23 mouse cellular contexts compared by ENCODE assay signal in genomic region chr2:115399107-115399740, GRCm38 (mm10).
DNase-seq lines count a peak whose midpoint lies in the region; ATAC-seq and TF ChIP-seq lines count a peak whose summit lies in the region.
"Had no signal": no experiment of that assay in that cellular context is flagged by ENCODE, and none has a peak within 500 bp of the region (broad histone marks: within the 10 kb centered on the region; RNA-seq: fewer than 3 reads in every experiment).

No protein-coding gene starts in this region.

- H3K36me3 ChIP-seq in kidney, adult 2 months (ENCODE audit: control insufficient read depth, insufficient read depth, low read length), result no peaks in the 10 kb centered on the region
- no peaks in the 10 kb centered on the region for H3K36me3 ChIP-seq in C2C12 (ENCODE audit: control insufficient read depth, insufficient read depth)
- H3K36me3 ChIP-seq in heart, embryonic 11.5 days (ENCODE audit: control insufficient read depth, insufficient read depth, low read length), result no peaks in the 10 kb centered on the region
- no peaks in the 10 kb centered on the region for H3K36me3 ChIP-seq in hindbrain, embryonic 11.5 days (ENCODE audit: control insufficient read depth, insufficient read depth, low read length)
- H3K36me3 ChIP-seq: embryonic facial prominence, embryonic 10.5 days; embryonic facial prominence, embryonic 12.5 days; forebrain, embryonic 15.5 days had no signal

- H3K27ac ChIP-seq in kidney, adult 2 months (ENCODE audit: insufficient read depth, low read depth, low read length), result peak overlapping the region; percentile 93
- no peak overlapping the region for H3K27ac ChIP-seq in heart, embryonic 11.5 days (ENCODE audit: low read depth, low read length)
- no peak overlapping the region for H3K27ac ChIP-seq in hindbrain, embryonic 11.5 days (ENCODE audit: low read depth, low read length)
- H3K27ac ChIP-seq: embryonic facial prominence, embryonic 10.5 days; embryonic facial prominence, embryonic 12.5 days; forebrain, embryonic 13.5 days; forebrain, embryonic 15.5 days had no signal

- no peak overlapping the region for H3K4me3 ChIP-seq in kidney, adult 2 months (ENCODE audit: insufficient read depth, low read depth, low read length)
- no peak overlapping the region for H3K4me3 ChIP-seq in C2C12 (ENCODE audit: insufficient read depth, poor library complexity, severe bottlenecking)
- no peak overlapping the region for H3K4me3 ChIP-seq in heart, embryonic 11.5 days (ENCODE audit: low read depth, low read length)
- no peak overlapping the region for H3K4me3 ChIP-seq in hindbrain, embryonic 11.5 days (ENCODE audit: low read depth, low read length)
- H3K4me3 ChIP-seq: embryonic facial prominence, embryonic 10.5 days; embryonic facial prominence, embryonic 12.5 days; forebrain, embryonic 13.5 days; forebrain, embryonic 15.5 days had no signal

- no peaks in the 10 kb centered on the region for H3K4me1 ChIP-seq in kidney, adult 2 months (ENCODE audit: control insufficient read depth, insufficient read depth, low read length)
- no peaks in the 10 kb centered on the region for H3K4me1 ChIP-seq in heart, embryonic 11.5 days (ENCODE audit: control insufficient read depth, insufficient read depth, low read length)
- H3K4me1 ChIP-seq in hindbrain, embryonic 11.5 days (replicated peaks; ENCODE audit: control insufficient read depth, insufficient read depth, low read length), result no peaks in the 10 kb centered on the region
- H3K4me1 ChIP-seq: embryonic facial prominence, embryonic 10.5 days; embryonic facial prominence, embryonic 12.5 days; forebrain, embryonic 13.5 days; forebrain, embryonic 15.5 days had no signal

- H3K79me3 ChIP-seq in C2C12 (ENCODE audit: low read depth), result no peaks in the 10 kb centered on the region

- H3K9me3 ChIP-seq in heart, embryonic 11.5 days (replicated peaks; ENCODE audit: control insufficient read depth, low read length), result no peaks in the 10 kb centered on the region
- H3K9me3 ChIP-seq in hindbrain, embryonic 11.5 days (ENCODE audit: control insufficient read depth, low read length), result no peaks in the 10 kb centered on the region
- H3K9me3 ChIP-seq: embryonic facial prominence, embryonic 10.5 days; embryonic facial prominence, embryonic 12.5 days; forebrain, embryonic 13.5 days; forebrain, embryonic 15.5 days had no signal

- no peak overlapping the region for H3ac ChIP-seq in C2C12 (ENCODE audit: control insufficient read depth, insufficient read length, low read depth)

- ATAC-seq in heart, embryonic 11.5 days (replicated peaks; ENCODE audit: insufficient number of reproducible peaks, low FRiP score, low TSS enrichment), result no peak
- no peak for ATAC-seq in hindbrain, embryonic 11.5 days (ENCODE audit: low FRiP score)
- ATAC-seq: forebrain, embryonic 13.5 days; forebrain, embryonic 15.5 days; forebrain, postnatal 0 days had no signal

- TF ChIP-seq CTCF in kidney, adult 2 months (conservative IDR thresholded peaks at IDR 0.05; ENCODE audit: insufficient read depth, insufficient read length, low read depth, low read length), result no peak
- TF ChIP-seq CTCF in C2C12 (IDR thresholded peaks at IDR 0.05; ENCODE audit: control insufficient read depth, insufficient read depth, insufficient read length), result no peak

- no peak for DNase-seq in kidney, adult 2 months
- no peak for DNase-seq in kidney, postnatal 36 days
- DNase-seq in 3T3-L1 (ENCODE audit: low read depth, low spot score) (peak; percentile 37), NIH3T3 (ENCODE audit: low read depth) (peak; percentile 8)
- DNase-seq in right cerebral cortex, adult 2 months (ENCODE audit: low spot score in 2 of 2), result no peak
- no peak for DNase-seq in hindbrain, embryonic 11.5 days (ENCODE audit: low spot score)
- DNase-seq: adrenal gland, adult 2 months; adrenal gland, postnatal 10 days; adrenal gland, postnatal 25 days; B cell, adult 2 months; cerebellum, adult 11 months; cerebellum, adult 18-20 months; cerebellum, adult 8-10 months; cerebellum, adult 9-11 months; cerebellum, postnatal 14 days; cerebellum, postnatal 36 days; forebrain, postnatal 0 days had no signal

- H3K9ac ChIP-seq in heart, embryonic 11.5 days (ENCODE audit: low read depth, low read length), result no peak overlapping the region
- H3K9ac ChIP-seq in hindbrain, embryonic 11.5 days (ENCODE audit: low read depth, low read length), result no peak overlapping the region
- H3K9ac ChIP-seq: embryonic facial prominence, embryonic 12.5 days; forebrain, embryonic 13.5 days; forebrain, embryonic 15.5 days; forebrain, postnatal 0 days had no signal

- TF ChIP-seq POLR2A in kidney, adult 2 months (IDR thresholded peaks at IDR 0.05; ENCODE audit: low read depth, low read length), result no peak

- 77% methylated on average over 6 of the region's 6 CpGs for WGBS in kidney, adult 2 months
- WGBS in heart, embryonic 11.5 days (ENCODE audit: insufficient replicate concordance), result 82% methylated on average over 6 of the region's 6 CpGs
- WGBS in hindbrain, embryonic 11.5 days, result 85% methylated on average over 6 of the region's 6 CpGs

- H3K27me3 ChIP-seq in kidney, adult 2 months (replicated peaks; ENCODE audit: control insufficient read depth, insufficient read depth, low read length), result no peaks in the 10 kb centered on the region
- H3K27me3 ChIP-seq in C2C12 (ENCODE audit: control insufficient read depth, insufficient read depth, insufficient read length), result no peaks in the 10 kb centered on the region
- H3K27me3 ChIP-seq in heart, embryonic 11.5 days (ENCODE audit: control insufficient read depth, insufficient read depth, low read length), result no peaks in the 10 kb centered on the region
- no peaks in the 10 kb centered on the region for H3K27me3 ChIP-seq in hindbrain, embryonic 11.5 days (ENCODE audit: control insufficient read depth, insufficient read depth, low read length)
- H3K27me3 ChIP-seq: embryonic facial prominence, embryonic 12.5 days; forebrain, embryonic 13.5 days; forebrain, embryonic 15.5 days had no signal

- no peak overlapping the region for H3K4me2 ChIP-seq in heart, embryonic 11.5 days
- no peak overlapping the region for H3K4me2 ChIP-seq in hindbrain, embryonic 11.5 days (replicated peaks; ENCODE audit: low read depth, low read length)
- H3K4me2 ChIP-seq: embryonic facial prominence, embryonic 12.5 days; forebrain, embryonic 13.5 days; forebrain, embryonic 15.5 days had no signal

- no peaks in the 10 kb centered on the region for H3K79me2 ChIP-seq in C2C12 (ENCODE audit: control insufficient read depth, insufficient read depth)

TF ChIP-seq in C2C12, 6 proteins besides CTCF, POLR2A, EP300 and RAD21:
- TF ChIP-seq FOSL1 (IDR thresholded peaks at IDR 0.05; ENCODE audit: insufficient read depth, low read length, poor library complexity, severe bottlenecking), result peak; percentile 21
- no peak for TF ChIP-seq MYOG (IDR thresholded peaks at IDR 0.05; ENCODE audit: control insufficient read depth, extremely low read depth, insufficient read length)
- no peak for TF ChIP-seq MAX (IDR thresholded peaks at IDR 0.05)
- TF ChIP-seq CEBPB (IDR thresholded peaks at IDR 0.05; ENCODE audit: low read depth), result peak; percentile 57
- TF ChIP-seq USF1 (IDR thresholded peaks at IDR 0.05; ENCODE audit: low read depth), result no peak
- TF ChIP-seq MYOD1 (IDR thresholded peaks at IDR 0.05; ENCODE audit: control insufficient read depth, insufficient read length, low read depth), result no peak

Comparison
In these comparisons a context has a peak if more than half of its experiments do, and no peak if none do; other contexts are left out.
1. DNase-seq: peak in 3T3-L1 (single experiment) and NIH3T3 (single experiment); none in kidney, adult 2 months (single experiment), kidney, postnatal 36 days (0 of 2), right cerebral cortex, adult 2 months (0 of 2) and hindbrain, embryonic 11.5 days (single experiment).